Mouse (Mus musculus) mature B cell (primary cell): ENCODE data around the gene Slc24a1.

Experiments used
- in situ Hi-C: fragments of 300-500 bp; cut with MboI; formaldehyde crosslinking; loops from 2 replicates; pipeline ENCODE4 v1.14.3; 2019

Slc24a1 gene

GRCm38 (mm10) chr9:64937491-64937890 lies 13.9 kb downstream of the Slc24a1 start:
- in situ Hi-C loops = loop anchor here (10.0 kb wide), 1 partner anchor 543 kb away; no protein-coding TSS in a partner anchor

DNA sequence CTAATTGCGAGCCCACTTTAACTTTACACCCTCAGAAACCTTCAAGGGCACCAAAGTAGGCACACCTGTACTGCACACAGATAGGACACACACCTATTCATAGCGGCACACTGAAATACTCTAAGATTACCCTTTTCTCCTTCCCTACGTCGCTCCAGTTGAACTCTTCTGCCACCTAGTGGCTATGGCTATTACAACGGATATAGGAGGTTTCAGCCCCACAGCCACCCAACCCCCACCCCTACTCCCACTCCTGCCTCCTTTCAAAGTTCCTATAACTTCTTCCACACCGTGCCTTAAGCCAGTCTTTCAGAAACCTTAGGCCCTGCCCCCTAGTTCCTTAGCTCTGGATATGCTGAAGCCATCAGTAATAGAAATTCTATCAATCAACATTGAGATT lies 14.9 kb downstream of the Slc24a1 start:
- in situ Hi-C loops = loop anchor here (10.0 kb wide), 1 partner anchor 542 kb away; no protein-coding TSS in a partner anchor

GRCm38 (mm10) chr9:64934015-64934754 lies 17.2 kb downstream of the Slc24a1 start:
- in situ Hi-C loops = loop anchor here (10.0 kb wide), 1 partner anchor 539 kb away; no protein-coding TSS in a partner anchor

DNA sequence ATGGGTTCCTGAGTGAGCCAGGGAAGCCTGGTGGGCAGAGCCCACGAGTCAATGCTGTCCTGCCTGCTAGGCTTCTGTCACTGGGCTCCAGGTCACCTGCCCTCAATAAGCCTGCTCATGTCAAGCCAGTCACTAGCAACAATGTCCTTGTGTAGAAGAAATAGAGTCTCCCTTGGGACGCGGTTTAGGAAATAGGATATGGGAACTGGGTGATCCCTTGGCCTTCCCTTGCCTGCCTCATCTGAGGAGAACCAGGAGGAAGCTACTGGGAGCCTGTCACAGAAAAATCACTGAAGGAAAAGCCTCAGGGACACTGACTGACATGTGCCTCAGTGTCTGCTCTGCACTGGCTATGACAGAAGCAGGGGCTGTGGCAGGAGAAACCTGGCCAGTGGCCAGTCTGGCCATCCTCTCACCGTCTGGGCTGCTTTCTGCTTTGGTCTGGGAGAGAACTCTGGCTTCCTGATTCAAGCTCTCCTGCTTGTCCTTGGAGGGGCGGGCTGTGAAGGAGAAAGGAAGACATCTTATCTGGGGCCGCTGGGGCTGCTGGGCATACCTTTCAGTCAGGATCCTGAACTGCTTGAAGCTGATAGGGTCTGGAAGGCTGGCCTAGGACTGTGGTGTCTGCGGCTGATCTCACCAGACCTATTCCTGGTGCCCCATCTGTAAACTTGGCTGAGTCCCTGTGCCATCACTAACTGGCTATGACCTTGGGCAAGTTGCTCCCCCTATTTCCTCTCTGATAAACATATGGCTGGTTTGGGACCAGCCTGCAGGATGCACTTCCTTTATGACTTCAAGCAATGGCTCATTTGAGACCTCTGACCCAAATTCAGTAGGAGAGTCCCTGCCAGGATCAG lies 19.4 kb downstream of the Slc24a1 start:
- in situ Hi-C loops = loop anchor here (10.0 kb wide), 1 partner anchor 537 kb away; no protein-coding TSS in a partner anchor

GRCm38 (mm10) chr9:64930256-64930655 lies 21.2 kb downstream of the Slc24a1 start:
- in situ Hi-C loops = loop anchor here (10.0 kb wide), 1 partner anchor 535 kb away; no protein-coding TSS in a partner anchor

- in situ Hi-C loops = no loop called here
Observed at GRCm38 (mm10) chr9:64926201-64926991, 25.0 kb downstream of the Slc24a1 start.

DNA sequence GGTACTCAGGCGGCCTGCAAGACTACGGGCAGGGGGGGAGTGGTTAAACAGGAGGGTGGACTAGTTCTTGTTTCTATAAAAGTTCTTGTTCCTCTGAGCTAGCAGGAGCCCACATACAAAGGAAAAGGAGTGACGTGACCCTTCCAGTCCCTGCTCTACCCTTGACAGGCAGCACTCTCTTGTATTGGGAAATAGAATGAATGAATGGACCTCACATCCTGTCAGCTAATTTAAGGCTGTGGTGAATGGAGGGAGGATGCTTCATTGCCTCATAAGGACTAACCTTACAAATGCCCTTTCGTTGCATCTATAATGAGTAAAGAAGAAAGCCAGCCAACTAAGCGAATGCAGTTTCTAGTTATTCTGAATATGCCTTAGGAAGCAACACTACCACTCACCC lies 25.6 kb downstream of the Slc24a1 start:
- in situ Hi-C loops = no loop called here

- in situ Hi-C loops = no loop called here
Observed at GRCm38 (mm10) chr9:64918560-64918959, 32.8 kb downstream of the Slc24a1 start.

DNA sequence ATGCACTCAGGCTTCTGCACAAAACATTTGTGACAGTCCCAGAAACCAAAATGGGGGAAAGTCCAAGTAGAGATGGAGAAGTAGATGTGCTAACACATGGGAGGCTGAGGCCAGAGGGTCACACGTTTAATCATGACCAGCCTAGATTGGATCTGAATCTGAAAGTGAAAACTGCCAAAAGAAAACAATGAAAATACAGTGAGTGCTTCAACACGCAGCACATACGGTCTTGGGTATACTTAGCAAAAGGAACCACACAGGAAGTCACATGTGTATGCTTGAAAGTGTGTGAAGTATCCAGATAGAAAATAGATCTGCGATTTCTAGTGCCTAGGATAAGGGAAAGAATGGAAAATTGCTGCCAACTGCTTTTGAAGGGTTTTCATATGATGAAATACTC lies 36.8 kb downstream of the Slc24a1 start:
- in situ Hi-C loops = no loop called here

DNA sequence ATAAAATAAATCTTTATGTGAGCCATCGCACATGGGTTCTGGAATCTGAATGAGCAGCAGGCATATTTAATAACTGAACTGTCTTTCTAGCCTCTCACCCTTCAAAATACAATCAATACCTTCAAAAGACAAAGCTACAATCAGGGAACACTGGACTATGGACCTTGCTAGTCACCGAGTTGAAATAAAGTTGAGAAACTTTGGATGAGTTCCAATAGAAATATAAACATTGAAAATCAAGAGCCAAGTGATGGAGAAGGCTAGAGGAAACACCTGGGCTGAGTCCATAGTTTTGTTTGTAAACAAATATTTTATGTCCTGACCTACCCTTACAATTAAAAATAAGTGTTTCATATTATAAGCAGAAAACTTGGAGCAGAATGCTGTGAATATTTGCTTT lies 37.4 kb downstream of the Slc24a1 start:
- in situ Hi-C loops = no loop called here

DNA sequence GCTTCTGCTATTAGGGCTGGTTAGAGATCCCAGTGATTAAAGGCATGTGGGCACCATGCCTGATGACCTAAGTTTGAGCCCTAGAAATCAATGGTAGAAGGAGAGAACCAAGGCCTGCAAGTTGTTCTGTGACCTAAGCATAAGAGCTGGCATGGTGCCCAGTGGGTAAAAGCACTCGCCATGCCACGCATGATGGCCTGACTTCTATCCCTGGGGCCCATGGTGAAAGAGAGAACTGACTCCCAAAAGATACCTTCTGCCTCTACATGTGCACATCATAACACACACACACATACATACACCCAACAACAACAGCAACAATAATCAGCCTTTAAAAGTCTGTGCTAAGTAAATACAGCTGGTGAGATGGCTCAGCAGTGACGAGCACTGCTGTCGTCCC lies 38.0 kb downstream of the Slc24a1 start:
- in situ Hi-C loops = no loop called here

DNA sequence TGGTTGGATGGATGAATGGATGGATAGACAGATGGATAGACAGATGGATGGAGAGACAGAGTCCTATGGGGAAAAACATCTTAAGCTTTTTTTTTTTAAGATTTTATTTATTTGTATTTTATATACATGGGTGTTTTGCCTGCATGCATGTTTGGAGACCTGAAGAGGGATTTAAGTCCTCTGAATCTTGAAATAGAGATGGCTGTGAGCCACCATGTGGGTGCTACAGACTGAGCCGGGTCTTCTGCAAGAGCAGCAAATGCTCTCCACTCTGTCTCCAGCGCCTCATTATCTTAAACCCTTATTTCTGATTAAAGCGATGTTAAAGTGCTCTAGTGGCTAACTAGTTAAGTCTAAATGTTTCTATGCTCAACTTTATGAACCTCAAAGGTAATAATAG lies 44.0 kb downstream of the Slc24a1 start:
- in situ Hi-C loops = no loop called here

DNA sequence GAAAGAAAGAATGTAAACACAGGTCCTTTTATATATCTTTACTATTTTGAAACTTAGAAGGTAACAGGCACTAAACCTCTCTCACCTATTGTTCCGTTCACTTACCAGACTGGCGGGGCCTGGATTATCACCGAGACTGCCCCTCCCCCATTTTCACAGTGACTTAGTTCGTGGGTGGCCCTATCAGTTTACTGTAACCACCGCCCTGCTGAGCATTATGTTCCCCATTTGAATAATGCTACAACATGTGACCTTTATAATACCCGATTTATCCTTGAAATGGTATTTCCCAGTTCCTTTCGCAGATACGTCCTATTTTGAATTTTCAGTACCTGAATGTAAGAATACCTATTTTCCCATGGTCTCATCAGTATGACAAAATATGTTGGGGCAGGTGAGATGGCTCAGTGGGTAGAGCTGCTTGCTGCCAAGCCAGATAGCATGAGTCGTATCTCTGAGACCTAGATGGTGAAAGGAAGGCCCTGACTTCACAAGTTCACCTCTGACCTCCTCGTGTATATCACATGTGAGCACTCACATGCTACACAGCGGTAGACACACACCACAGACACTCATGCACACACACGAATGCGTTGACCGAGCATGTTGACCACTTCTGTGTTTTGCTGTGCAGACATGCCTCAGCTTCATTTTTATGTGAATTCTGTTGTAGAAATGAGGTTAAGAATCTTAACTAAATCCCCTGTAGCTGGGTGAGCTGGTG lies 46.3 kb downstream of the Slc24a1 start:
- in situ Hi-C loops = no loop called here

- in situ Hi-C loops = no loop called here
Observed at GRCm38 (mm10) chr9:64903386-64903785, 48.0 kb downstream of the Slc24a1 start.

DNA sequence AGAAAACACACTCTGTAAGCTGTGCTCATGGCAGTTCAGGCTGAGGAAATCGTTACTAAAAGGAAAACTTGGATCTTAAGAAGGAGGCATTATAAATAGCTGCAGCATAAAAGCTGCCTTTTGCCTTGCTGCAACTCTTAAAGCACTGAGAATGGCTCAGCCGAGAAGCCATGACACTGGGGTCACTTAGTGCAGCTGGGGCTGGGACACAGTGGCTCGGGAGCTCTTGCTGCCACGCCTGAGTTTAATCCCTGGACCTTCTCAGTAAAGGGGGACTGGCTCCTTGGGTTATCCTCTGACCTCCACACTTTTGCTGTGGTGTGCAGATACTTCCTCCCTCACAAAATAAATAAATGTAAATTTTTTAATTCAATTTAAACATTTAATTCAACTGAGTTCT lies 48.5 kb downstream of the Slc24a1 start:
- in situ Hi-C loops = no loop called here

DNA sequence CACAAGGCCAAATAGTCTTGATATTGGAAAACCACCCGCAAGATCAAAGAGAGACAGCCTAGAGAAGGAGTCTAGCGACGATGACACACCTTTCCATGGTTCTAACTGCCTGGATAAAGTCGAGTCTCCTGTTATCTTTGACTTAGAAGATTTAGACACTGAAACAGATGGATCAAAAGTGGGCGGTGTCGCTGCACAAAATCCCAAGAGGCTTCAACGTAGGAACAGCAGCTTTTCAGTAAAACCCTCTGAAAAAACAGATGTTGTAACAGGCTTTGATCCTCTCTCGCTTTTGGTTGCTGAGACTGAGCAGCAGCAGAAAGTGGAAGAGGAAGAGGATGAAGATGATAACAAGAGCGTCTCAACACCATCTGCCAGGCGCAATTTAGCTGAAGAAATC lies 54.8 kb downstream of the Slc24a1 start:
- in situ Hi-C loops = no loop called here

DNA sequence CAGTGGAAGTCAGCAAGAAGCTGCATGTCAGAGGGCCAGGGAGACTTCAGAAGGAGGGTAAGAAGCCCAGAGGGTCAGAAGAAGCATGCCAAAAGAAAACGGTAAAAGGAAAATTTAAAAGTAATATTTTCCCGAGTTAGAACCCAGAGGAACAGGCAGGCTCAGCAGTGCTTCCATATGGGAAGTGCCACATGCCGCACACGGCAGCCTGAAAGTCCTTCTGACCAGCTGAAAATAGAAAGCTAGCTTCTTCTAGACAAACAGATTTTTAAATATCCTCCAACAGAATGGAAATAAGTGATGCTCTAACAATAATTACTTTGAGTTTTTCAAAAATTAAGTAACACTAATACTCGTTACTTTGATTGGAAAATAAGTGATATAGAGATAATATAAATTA lies 65.4 kb downstream of the Slc24a1 start:
- in situ Hi-C loops = no loop called here
